Mouse (Mus musculus): ENCODE data around the gene Atp8b5. TPM values are rescaled to one million over a fixed set of nuclear protein-coding genes. Genes with fewer than 3 reads are reported as not detected.
A peak's percentile ranks its signal among the peaks of the same experiment; 100 is the strongest.

Atp8b5 gene
- polyA plus RNA-seq, 1 experiment from 2014 or later = 0.43 TPM

DNA sequence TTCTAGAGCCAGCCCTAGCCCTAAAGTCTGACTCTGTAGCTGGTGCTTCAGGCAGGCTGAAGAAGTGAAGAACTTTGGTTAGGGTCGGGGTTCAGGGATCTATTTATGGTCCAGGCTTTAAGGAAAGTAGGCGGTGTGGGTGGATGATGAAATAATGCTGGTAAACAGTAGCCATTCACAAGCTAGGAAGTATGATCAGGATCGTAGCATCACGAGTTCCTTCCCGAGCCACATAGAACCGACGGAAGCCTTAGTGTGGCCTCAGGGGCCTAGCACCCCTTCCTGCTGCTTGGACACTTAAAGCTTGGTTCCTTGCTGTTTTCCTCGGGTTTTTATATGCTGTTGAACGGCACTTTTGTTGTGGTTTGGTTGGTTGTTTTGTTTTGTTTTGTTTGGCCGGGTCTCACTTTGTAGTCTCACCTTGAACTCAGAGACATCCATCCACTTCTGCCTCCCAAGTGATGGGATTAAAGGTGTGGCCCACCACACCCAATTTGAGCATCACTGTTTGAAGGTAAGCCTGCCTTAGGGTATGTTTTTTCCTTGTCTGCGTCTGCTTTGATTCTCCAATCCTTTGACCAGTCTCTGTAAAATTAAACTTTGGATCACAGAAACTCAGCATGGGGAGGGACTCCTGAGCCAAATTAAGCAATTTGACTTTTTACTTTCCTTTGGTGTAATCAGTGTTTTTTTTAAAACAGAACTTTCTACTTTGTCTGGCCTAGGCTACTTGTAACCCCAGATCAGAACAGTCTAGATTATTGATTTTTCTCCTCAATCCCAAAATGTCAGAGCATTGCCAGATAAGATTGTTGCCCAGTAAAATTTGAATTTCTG is 116.5 kb downstream of the Atp8b5 start:
- Histone ChIP-seq H3K4me1 (ENCODE audit: control insufficient read depth, insufficient read depth, low read length) (0 out of 2 replicates have a peak, but pooled peaks cover 4% of the 10 kb centered on the region), H3K27ac (ENCODE audit: low read depth, low read length) (no peak overlapping the region), H3K9ac (ENCODE audit: low read depth, low read length) (no peak overlapping the region), H3K27me3 (ENCODE audit: control insufficient read depth, insufficient read depth, low read length) (no peaks in the 10 kb centered on the region), H3K36me3 (ENCODE audit: control insufficient read depth, insufficient read depth, low read length) (no peaks in the 10 kb centered on the region), H3K4me3 (ENCODE audit: low read length) (no peak overlapping the region), H3K4me2 (replicated peaks; ENCODE audit: low read depth, low read length) (peak overlapping the region; percentile 91), H3K9me3 (ENCODE audit: control insufficient read depth, low read length) (no peaks in the 10 kb centered on the region)
- no peak for ATAC-seq (ENCODE audit: low FRiP score, low TSS enrichment)
- WGBS = 62% methylated on average over 11 of the region's 11 CpGs

- Histone ChIP-seq H3K36me3 (ENCODE audit: control insufficient read depth, insufficient read depth, low read length) (no peaks in the 10 kb centered on the region), H3K9ac (ENCODE audit: low read depth, low read length) (no peak overlapping the region), H3K9me3 (ENCODE audit: control insufficient read depth, low read length) (no peaks in the 10 kb centered on the region), H3K4me1 (ENCODE audit: control insufficient read depth, insufficient read depth, low read length) (0 out of 2 replicates have a peak, but pooled peaks cover 4% of the 10 kb centered on the region), H3K4me2 (replicated peaks; ENCODE audit: low read depth, low read length) (no peak overlapping the region), H3K27ac (ENCODE audit: low read depth, low read length) (no peak overlapping the region), H3K4me3 (ENCODE audit: low read length) (no peak overlapping the region), H3K27me3 (ENCODE audit: control insufficient read depth, insufficient read depth, low read length) (no peaks in the 10 kb centered on the region)
- no peak for ATAC-seq (ENCODE audit: low FRiP score, low TSS enrichment)
- 87% methylated on average over 5 of the region's 5 CpGs for WGBS
These were observed 117.1 kb downstream of the Atp8b5 start for GRCm38 (mm10) chr4:43384083-43384460.

GRCm38 (mm10) chr4:43384541-43384940 is 117.6 kb downstream of the Atp8b5 start:
- Histone ChIP-seq H3K9me3 (ENCODE audit: control insufficient read depth, low read length) (no peaks in the 10 kb centered on the region), H3K4me2 (replicated peaks; ENCODE audit: low read depth, low read length) (no peak overlapping the region), H3K4me3 (ENCODE audit: low read length) (no peak overlapping the region), H3K9ac (ENCODE audit: low read depth, low read length) (no peak overlapping the region), H3K27me3 (ENCODE audit: control insufficient read depth, insufficient read depth, low read length) (no peaks in the 10 kb centered on the region), H3K36me3 (ENCODE audit: control insufficient read depth, insufficient read depth, low read length) (no peaks in the 10 kb centered on the region), H3K27ac (ENCODE audit: low read depth, low read length) (no peak overlapping the region), H3K4me1 (ENCODE audit: control insufficient read depth, insufficient read depth, low read length) (0 out of 2 replicates have a peak, but pooled peaks cover 4% of the 10 kb centered on the region)
- 93% methylated on average over 3 of the region's 3 CpGs for WGBS
- no peak for ATAC-seq (ENCODE audit: low FRiP score, low TSS enrichment)

DNA sequence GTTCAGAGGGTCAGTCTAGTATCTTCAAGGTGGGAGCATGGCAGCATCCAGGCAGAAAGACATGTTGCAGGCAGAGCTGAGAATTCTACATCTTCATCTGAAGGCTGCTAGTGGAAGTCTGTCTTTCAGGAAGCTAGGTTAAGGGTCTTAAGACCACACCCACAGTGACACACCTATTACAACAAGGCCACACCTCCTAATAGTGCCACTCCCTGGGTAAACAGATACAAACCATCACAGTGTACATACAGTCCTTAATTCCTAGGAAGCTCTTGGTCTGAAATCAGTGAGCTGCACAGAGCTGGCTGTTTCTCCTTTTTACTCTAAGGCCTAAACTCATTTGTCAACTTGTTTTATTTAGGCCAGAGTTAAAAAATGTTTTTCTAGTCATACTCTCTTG is 120.0 kb downstream of the Atp8b5 start:
- no peak for ATAC-seq (ENCODE audit: low FRiP score, low TSS enrichment)

GRCm38 (mm10) chr4:43389390-43389789 is 122.4 kb downstream of the Atp8b5 start:
- H3K4me2 ChIP-seq (replicated peaks; ENCODE audit: low read depth, low read length) = no peak overlapping the region
- no peak for ATAC-seq (ENCODE audit: low FRiP score, low TSS enrichment)
- H3K4me3 ChIP-seq (ENCODE audit: low read length) = no peak overlapping the region
- H3K36me3 ChIP-seq (ENCODE audit: control insufficient read depth, insufficient read depth, low read length) = no peaks in the 10 kb centered on the region
- H3K4me1 ChIP-seq (ENCODE audit: control insufficient read depth, insufficient read depth, low read length) = peaks cover 7% of the 10 kb centered on the region
- H3K9ac ChIP-seq (ENCODE audit: low read depth, low read length) = no peak overlapping the region
- no peaks in the 10 kb centered on the region for H3K9me3 ChIP-seq (ENCODE audit: control insufficient read depth, low read length)
- no peaks in the 10 kb centered on the region for H3K27me3 ChIP-seq (ENCODE audit: control insufficient read depth, insufficient read depth, low read length)
- no peak overlapping the region for H3K27ac ChIP-seq (ENCODE audit: low read depth, low read length)
- 89% methylated on average over 2 of the region's 2 CpGs for WGBS

More for the DNA sequence above, 120.0 kb downstream of the Atp8b5 start:
- Histone ChIP-seq H3K27me3 (ENCODE audit: control insufficient read depth, insufficient read depth, low read length) (no peaks in the 10 kb centered on the region), H3K36me3 (ENCODE audit: control insufficient read depth, insufficient read depth, low read length) (no peaks in the 10 kb centered on the region), H3K9ac (ENCODE audit: low read depth, low read length) (no peak overlapping the region), H3K4me3 (ENCODE audit: low read length) (no peak overlapping the region), H3K4me2 (replicated peaks; ENCODE audit: low read depth, low read length) (no peak overlapping the region), H3K9me3 (ENCODE audit: control insufficient read depth, low read length) (no peaks in the 10 kb centered on the region), H3K4me1 (ENCODE audit: control insufficient read depth, insufficient read depth, low read length) (0 out of 2 replicates have a peak, but pooled peaks cover 4% of the 10 kb centered on the region), H3K27ac (ENCODE audit: low read depth, low read length) (no peak overlapping the region)

DNA sequence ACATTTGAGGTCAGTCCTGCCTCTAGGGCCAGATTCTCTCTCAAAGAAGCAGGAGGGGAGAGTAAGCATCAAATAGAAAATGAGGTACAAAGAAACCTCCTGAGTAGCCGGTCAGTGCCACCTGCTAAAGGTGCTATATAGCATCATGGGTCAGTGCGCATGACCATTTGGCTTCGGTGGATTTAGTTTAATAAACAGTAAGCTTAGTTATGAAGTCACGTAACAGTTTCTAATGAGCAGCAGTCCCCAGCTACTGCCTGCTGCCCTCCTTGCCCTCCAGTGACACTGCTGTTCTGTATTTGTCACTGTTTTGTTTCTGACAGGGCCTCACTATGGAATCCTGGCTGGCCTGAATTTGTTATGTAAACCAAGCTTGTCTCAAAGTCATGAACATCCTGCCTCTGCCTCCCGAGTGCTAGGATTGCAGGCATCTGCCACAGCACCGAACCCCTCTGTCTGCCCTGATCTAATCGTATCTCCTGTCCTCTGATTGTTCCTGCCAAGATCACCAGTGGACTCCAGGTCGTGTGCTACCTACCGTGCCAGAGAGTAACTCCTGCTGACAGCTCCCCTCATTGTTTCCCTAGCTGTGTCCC is 123.0 kb downstream of the Atp8b5 start:
- no peak for ATAC-seq (ENCODE audit: low FRiP score, low TSS enrichment)
- H3K27ac ChIP-seq (ENCODE audit: low read depth, low read length) = no peak overlapping the region
- no peaks in the 10 kb centered on the region for H3K9me3 ChIP-seq (ENCODE audit: control insufficient read depth, low read length)
- H3K9ac ChIP-seq (ENCODE audit: low read depth, low read length) = no peak overlapping the region
- no peaks in the 10 kb centered on the region for H3K27me3 ChIP-seq (ENCODE audit: control insufficient read depth, insufficient read depth, low read length)
- no peaks in the 10 kb centered on the region for H3K36me3 ChIP-seq (ENCODE audit: control insufficient read depth, insufficient read depth, low read length)
- H3K4me2 ChIP-seq (replicated peaks; ENCODE audit: low read depth, low read length) = no peak overlapping the region
- 74% methylated on average over 9 of the region's 9 CpGs for WGBS
- H3K4me3 ChIP-seq (ENCODE audit: low read length) = no peak overlapping the region
- H3K4me1 ChIP-seq (ENCODE audit: control insufficient read depth, insufficient read depth, low read length) = peaks cover 12% of the 10 kb centered on the region

- no peak overlapping the region for H3K4me3 ChIP-seq (ENCODE audit: low read length)
- WGBS = 80% methylated on average over 3 of the region's 3 CpGs
- no peaks in the 10 kb centered on the region for H3K27me3 ChIP-seq (ENCODE audit: control insufficient read depth, insufficient read depth, low read length)
- no peaks in the 10 kb centered on the region for H3K9me3 ChIP-seq (ENCODE audit: control insufficient read depth, low read length)
- no peak for ATAC-seq (ENCODE audit: low FRiP score, low TSS enrichment)
- H3K36me3 ChIP-seq (ENCODE audit: control insufficient read depth, insufficient read depth, low read length) = no peaks in the 10 kb centered on the region
- peaks cover 13% of the 10 kb centered on the region for H3K4me1 ChIP-seq (ENCODE audit: control insufficient read depth, insufficient read depth, low read length)
- no peak overlapping the region for H3K27ac ChIP-seq (ENCODE audit: low read depth, low read length)
- no peak overlapping the region for H3K9ac ChIP-seq (ENCODE audit: low read depth, low read length)
- no peak overlapping the region for H3K4me2 ChIP-seq (replicated peaks; ENCODE audit: low read depth, low read length)
These were observed 124.6 kb downstream of the Atp8b5 start for GRCm38 (mm10) chr4:43391521-43392050.

- Histone ChIP-seq H3K4me1 (ENCODE audit: control insufficient read depth, insufficient read depth, low read length) (peaks cover 25% of the 10 kb centered on the region), H3K4me3 (ENCODE audit: low read length) (no peak overlapping the region), H3K36me3 (ENCODE audit: control insufficient read depth, insufficient read depth, low read length) (no peaks in the 10 kb centered on the region), H3K9ac (ENCODE audit: low read depth, low read length) (peak overlapping the region; percentile 23; the same call in 1 of the 2 replicates), H3K9me3 (ENCODE audit: control insufficient read depth, low read length) (no peaks in the 10 kb centered on the region), H3K27me3 (ENCODE audit: control insufficient read depth, insufficient read depth, low read length) (no peaks in the 10 kb centered on the region), H3K27ac (ENCODE audit: low read depth, low read length) (peak overlapping the region; percentile 90), H3K4me2 (replicated peaks; ENCODE audit: low read depth, low read length) (peak overlapping the region; percentile 19; the same call in 1 of the 2 replicates)
- 16% methylated on average over 15 of the region's 15 CpGs for WGBS
- ATAC-seq (ENCODE audit: low FRiP score, low TSS enrichment) = peak; percentile 90
These were observed 127.5 kb downstream of the Atp8b5 start for GRCm38 (mm10) chr4:43394345-43394891.

All from kidney, embryonic 14.5 days (tissue).